Mouse (Mus musculus) megakaryocyte, embryonic 14.5 days (primary cell): ENCODE measurements at regions not wholly inside any gene's neighbourhood (a gene's known extent, or its start where the extent isn't known, plus 50 kb on each side); places are given as distances from the start of the nearest gene placed in this dataset.

ENCODE experiments used
- H3K27me3 ChIP-seq: replicated peaks from 2 replicates; pipeline ENCODE3; 2012; ENCODE audit warnings: inconsistent platforms
- H3K36me3 ChIP-seq: replicated peaks from 2 replicates; pipeline ENCODE3; 2012; ENCODE audit warnings: low read length, inconsistent platforms, mixed read lengths
- H3K4me1 ChIP-seq: 2 replicates; pipeline ENCODE4 v1.6.1; 2012; ENCODE audit warnings: inconsistent platforms
- H3K4me3 ChIP-seq: replicated peaks from 2 replicates; pipeline ENCODE3; 2012; ENCODE audit warnings: moderate library complexity, mild to moderate bottlenecking, inconsistent platforms
- H3K9me3 ChIP-seq: 2 replicates; pipeline ENCODE4 v1.6.1; 2012; ENCODE audit warnings: inconsistent platforms
- FLI1 ChIP-seq: IDR thresholded peaks from 2 replicates; pipeline ENCODE4 v1.6.1; 2012; ENCODE audit warnings: low read length, inconsistent platforms, mixed read lengths
- GATA1 ChIP-seq: IDR thresholded peaks from 3 replicates; pipeline ENCODE4 v1.6.1; 2012; ENCODE audit warnings: mixed read lengths, low read length, inconsistent platforms, borderline replicate concordance

- Histone ChIP-seq H3K9me3 (peaks cover 17% of the 10 kb centered on the region), H3K4me3 (no peak overlapping the region), H3K4me1 (peaks cover 5% of the 10 kb centered on the region), H3K36me3 (no peaks in the 10 kb centered on the region), H3K27me3 (peaks cover 5% of the 10 kb centered on the region)
- TF ChIP-seq GATA1 (no peak), FLI1 (no peak)
Observed at GRCm38 (mm10) chr7:66593619-66594018, 95.8 kb downstream of the Asb7 start.

DNA sequence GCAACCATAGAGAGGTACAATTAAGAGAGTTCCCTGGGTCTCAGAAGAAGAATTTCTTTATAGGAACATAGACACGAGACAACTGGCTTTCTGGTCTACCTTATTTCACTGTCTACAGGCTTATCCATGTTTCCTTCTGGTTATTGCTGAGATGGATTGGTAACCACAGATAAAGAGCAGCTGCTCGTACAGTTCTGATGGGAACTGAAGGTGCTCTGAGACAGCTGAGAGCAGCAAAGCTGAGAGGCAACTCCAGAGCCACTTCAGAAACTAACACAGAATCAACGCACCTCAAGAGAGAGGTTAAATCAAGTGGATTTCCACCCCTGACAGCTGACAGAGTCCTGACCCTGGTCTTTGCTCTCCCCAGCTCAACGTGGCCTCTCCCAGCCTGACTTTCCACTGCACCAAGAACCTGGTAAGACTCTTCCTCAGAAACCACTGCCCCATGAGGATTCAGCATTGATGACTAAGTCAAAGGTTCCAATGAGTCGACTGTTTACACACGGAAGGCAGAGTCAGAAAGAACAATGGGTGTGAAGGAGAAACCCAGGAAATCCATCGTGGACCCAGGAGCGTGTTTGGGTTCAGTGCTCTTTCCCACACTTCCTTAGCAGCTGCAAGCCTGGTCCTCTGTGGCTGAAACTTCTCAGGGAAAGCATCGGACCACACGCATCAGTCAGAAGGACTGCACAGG lies 97.7 kb downstream of the Asb7 start:
- Histone ChIP-seq H3K27me3 (peaks cover 5% of the 10 kb centered on the region), H3K9me3 (peaks cover 20% of the 10 kb centered on the region), H3K4me3 (no peak overlapping the region), H3K4me1 (peaks cover 10% of the 10 kb centered on the region), H3K36me3 (no peaks in the 10 kb centered on the region)
- TF ChIP-seq GATA1 (no peak), FLI1 (no peak)

DNA sequence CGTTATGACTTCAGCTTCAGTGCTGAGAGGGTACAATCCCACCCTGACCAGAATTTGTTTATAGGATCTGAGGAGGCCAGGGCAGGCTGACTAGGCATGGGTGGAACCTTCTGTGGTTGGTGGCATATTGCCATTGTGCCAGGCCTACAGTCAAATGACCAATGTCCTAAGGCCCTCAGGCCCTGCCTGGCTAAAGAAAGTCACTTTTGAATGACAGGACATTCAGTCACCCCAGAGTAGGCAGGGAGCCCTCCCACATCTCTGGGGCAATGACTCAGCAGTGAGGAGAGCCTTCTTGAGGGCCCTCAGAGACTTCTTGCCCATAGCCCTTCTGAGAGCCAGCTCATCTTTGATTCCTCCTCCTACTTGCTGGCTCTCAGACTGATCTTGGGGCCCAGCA lies 102.9 kb downstream of the Asb7 start:
- Histone ChIP-seq H3K4me3 (no peak overlapping the region), H3K36me3 (no peaks in the 10 kb centered on the region), H3K4me1 (peaks cover 10% of the 10 kb centered on the region), H3K27me3 (no peaks in the 10 kb centered on the region), H3K9me3 (peaks cover 14% of the 10 kb centered on the region)
- TF ChIP-seq FLI1 (no peak), GATA1 (no peak)

DNA sequence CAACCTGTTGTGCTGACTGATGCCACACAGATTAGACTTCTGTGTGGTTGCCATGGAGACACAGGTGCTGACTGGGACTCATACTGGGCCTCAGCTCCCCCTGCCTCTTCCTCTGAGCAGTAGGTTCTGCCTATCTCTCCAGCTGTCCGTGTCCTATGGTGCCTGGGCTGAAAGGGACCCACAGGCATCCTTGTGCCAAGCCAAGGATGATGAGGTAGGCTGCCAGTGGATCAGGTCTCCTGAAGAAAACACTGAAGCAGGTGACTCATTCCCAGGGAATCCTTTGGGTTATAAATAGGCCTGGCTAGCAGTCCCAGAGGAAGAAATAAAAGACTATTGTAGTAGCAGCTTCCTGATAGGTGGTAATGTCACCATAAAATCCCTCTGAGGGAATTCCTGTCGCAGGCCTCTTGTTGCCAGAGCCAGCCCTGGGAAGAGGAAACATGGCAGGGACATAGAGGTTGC lies 108.7 kb downstream of the Asb7 start:
- TF ChIP-seq GATA1 (no peak), FLI1 (no peak)
- Histone ChIP-seq H3K9me3 (peaks cover 4% of the 10 kb centered on the region; the same call in 1 of the 2 replicates), H3K4me3 (no peak overlapping the region), H3K4me1 (no peaks in the 10 kb centered on the region), H3K27me3 (peaks cover 11% of the 10 kb centered on the region), H3K36me3 (no peaks in the 10 kb centered on the region)

GRCm38 (mm10) chr7:66576261-66576660 lies 113.1 kb downstream of the Asb7 start:
- TF ChIP-seq FLI1 = no peak
- TF ChIP-seq GATA1 = no peak
- Histone ChIP-seq H3K9me3 (peaks cover 4% of the 10 kb centered on the region; the same call in 1 of the 2 replicates), H3K4me1 (no peaks in the 10 kb centered on the region), H3K4me3 (peak overlapping the region; percentile 25), H3K36me3 (no peaks in the 10 kb centered on the region), H3K27me3 (peaks cover 21% of the 10 kb centered on the region)

DNA sequence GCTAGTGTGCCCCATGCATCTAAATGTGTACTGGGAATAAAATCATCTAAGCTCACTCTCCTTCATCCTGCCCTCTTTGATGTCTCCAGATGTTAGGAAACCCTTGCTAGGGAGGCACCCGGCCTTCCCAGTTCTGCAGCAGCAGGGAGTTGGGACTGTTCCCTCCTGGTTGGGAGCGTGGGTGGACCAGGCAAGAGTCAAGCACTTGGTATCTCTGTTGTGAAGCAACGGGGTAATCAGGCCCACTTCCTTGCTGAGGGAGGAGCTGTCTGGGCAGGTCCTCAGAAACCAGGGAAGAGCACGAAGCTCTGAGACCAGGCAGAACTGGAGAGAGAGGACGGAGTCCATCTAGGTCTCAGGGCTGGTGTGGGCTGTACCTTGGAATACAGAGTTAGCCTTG lies 117.9 kb downstream of the Asb7 start:
- TF ChIP-seq GATA1 (no peak), FLI1 (no peak)
- H3K9me3 ChIP-seq = no peaks in the 10 kb centered on the region
- H3K36me3 ChIP-seq = no peaks in the 10 kb centered on the region
- H3K4me1 ChIP-seq = no peaks in the 10 kb centered on the region
- peaks cover 16% of the 10 kb centered on the region for H3K27me3 ChIP-seq
- no peak overlapping the region for H3K4me3 ChIP-seq

- Histone ChIP-seq H3K4me3 (no peak overlapping the region), H3K27me3 (peaks cover 18% of the 10 kb centered on the region), H3K36me3 (no peaks in the 10 kb centered on the region), H3K4me1 (no peaks in the 10 kb centered on the region), H3K9me3 (peaks cover 9% of the 10 kb centered on the region; the same call in 1 of the 2 replicates)
- TF ChIP-seq GATA1 (no peak), FLI1 (no peak)
Observed at GRCm38 (mm10) chr7:66547694-66548093, 120.4 kb upstream of the Aldh1a3 start.

DNA sequence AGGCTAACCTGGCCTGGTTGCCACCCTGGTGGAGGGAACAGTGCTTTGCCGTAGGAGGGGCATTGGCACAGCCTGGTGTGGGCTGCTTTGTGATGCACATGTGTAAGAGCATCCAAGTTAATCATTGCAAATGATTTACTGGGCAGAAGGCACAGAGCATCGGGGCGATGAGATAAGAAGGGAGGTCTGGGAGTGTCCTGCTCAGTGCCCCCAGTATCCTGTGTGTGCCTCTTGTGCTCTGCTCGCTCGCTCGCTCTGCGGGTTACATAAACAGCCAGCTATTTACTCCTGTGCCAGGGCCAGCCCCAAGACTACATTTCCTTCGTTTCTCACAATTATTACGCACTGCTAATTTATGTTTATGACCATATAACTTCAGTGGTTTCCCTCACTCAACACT lies 117.9 kb upstream of the Aldh1a3 start:
- Histone ChIP-seq H3K4me3 (no peak overlapping the region), H3K36me3 (no peaks in the 10 kb centered on the region), H3K27me3 (peaks cover 18% of the 10 kb centered on the region), H3K9me3 (peaks cover 9% of the 10 kb centered on the region; the same call in 1 of the 2 replicates), H3K4me1 (no peaks in the 10 kb centered on the region)
- TF ChIP-seq FLI1 (no peak), GATA1 (no peak)

GRCm38 (mm10) chr7:66544352-66545053 lies 117.2 kb upstream of the Aldh1a3 start:
- H3K4me3 ChIP-seq = no peak overlapping the region
- H3K36me3 ChIP-seq = no peaks in the 10 kb centered on the region
- peaks cover 18% of the 10 kb centered on the region for H3K27me3 ChIP-seq
- peaks cover 9% of the 10 kb centered on the region; the same call in 1 of the 2 replicates for H3K9me3 ChIP-seq
- no peak for TF ChIP-seq GATA1
- no peak for TF ChIP-seq FLI1
- no peaks in the 10 kb centered on the region for H3K4me1 ChIP-seq

- no peaks in the 10 kb centered on the region for H3K36me3 ChIP-seq
- H3K9me3 ChIP-seq = peaks cover 5% of the 10 kb centered on the region; the same call in 1 of the 2 replicates
- peaks cover 2% of the 10 kb centered on the region for H3K27me3 ChIP-seq
- H3K4me3 ChIP-seq = no peak overlapping the region
- no peaks in the 10 kb centered on the region for H3K4me1 ChIP-seq
- TF ChIP-seq FLI1 = no peak
- TF ChIP-seq GATA1 = no peak
Observed at GRCm38 (mm10) chr7:66532596-66532995, 105.3 kb upstream of the Aldh1a3 start.
